Mouse (Mus musculus): ENCODE results near the gene Secisbp2l.

Secisbp2l gene

DNA sequence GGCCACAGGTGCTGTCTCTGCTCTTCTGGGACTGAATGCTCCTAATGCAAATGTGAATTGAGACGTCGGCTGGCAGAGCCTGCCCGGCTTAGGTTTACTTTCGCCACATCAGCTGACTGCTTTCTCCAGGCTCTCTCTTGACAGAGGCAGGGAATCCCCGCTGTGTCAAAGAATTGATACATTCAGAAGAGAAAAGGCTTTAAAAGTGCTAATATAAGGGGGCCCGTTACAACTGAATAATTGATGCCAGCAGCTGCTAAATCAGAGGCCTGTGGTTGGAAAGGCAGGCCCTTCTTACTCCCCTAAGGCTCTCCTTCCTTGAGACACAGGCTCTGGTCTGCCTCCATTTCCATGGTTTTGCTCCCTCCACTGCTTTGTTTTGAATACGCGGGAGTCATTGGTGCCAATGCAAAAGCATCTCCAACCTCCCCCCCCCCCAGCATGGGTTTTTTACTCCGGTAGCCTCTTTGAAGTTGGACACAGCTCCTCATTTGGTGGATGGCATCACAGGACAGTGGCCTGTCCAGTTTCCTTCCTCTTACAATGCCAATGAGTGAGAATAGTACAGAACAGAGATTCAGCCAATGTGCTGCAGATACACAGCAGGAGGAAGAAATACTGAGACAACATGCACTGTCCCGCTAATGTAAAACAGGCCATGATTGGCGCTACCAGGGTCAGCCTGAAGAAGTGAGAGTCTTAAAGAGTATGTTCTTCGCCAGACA, 77.6 kb downstream of the Secisbp2l start:
- no peak for DNase-seq (ENCODE audit: low spot score)

- no peak for DNase-seq (ENCODE audit: low spot score)
These were observed 79.8 kb downstream of the Secisbp2l start for GRCm38 (mm10) chr2:125702851-125703250.

DNA sequence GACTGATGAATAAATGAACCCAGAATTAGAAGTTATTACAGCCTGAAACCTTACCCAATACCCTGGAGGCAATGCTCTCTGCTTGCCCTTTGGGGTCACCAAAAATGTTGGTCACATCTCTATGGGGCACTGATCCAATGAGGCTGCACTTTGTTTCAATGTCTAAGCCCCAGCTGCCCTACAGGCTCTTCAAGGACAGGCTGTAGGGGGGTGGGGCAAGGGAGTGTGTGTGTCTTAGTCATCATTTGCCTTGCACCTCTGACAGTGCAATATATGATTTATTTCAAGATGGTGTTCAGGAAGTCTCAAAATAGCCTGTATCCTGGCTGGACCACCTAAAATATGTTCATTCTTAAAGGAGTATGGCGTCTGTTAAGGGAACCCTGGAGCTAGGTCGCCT, 81.1 kb downstream of the Secisbp2l start:
- no peak for DNase-seq (ENCODE audit: low spot score)

DNA sequence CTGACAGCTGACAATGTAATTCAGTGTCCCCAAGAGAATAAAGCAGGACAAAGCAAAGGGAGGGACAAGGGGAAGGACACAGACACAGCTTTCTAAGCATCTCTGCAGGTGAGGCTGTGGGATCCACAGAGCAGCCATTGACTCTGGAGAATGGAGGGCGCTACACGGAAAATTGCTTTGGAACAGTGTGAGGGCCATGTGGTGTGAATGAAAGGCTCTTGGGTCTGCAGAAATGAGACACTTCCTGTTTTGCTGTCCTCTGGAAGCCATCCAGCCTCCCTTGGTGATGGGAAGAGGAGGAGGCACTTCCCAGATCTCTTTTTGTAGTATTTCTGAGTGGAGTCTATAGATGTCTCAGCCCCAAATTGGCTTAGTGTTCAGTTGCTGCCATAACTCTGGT, 86.5 kb downstream of the Secisbp2l start:
- DNase-seq (ENCODE audit: low spot score), result no peak

- no peak for DNase-seq (ENCODE audit: low spot score)
These were observed 87.9 kb downstream of the Secisbp2l start for GRCm38 (mm10) chr2:125694798-125695197.

- no peak for DNase-seq (ENCODE audit: low spot score)
These were observed 90.7 kb downstream of the Secisbp2l start for GRCm38 (mm10) chr2:125692010-125692409.
